Mouse (Mus musculus): ENCODE data around the gene Nmnat1. TPM values are rescaled to one million over a fixed set of nuclear protein-coding genes. Genes with fewer than 3 reads are reported as not detected.

Nmnat1 gene
- polyA plus RNA-seq, 1 experiment from 2014 or later: 13.4 TPM

- no peak for ATAC-seq (ENCODE audit: insufficient number of reproducible peaks, insufficient read depth, low FRiP score, low read depth)
- H3K27ac ChIP-seq (replicated peaks in 1 of 2; ENCODE audit: control insufficient read depth in 1 of 2, insufficient read depth in 1 of 2, low read depth in 2 of 2, low read length in 2 of 2): no peak overlapping the region
- H3K4me2 ChIP-seq (ENCODE audit: low read length): no peak overlapping the region
- 61% methylated on average over 14 of the region's 15 CpGs for WGBS
- no peaks in the 10 kb centered on the region for H3K27me3 ChIP-seq (ENCODE audit: control insufficient read depth, insufficient read depth, low read length)
- H3K9ac ChIP-seq (ENCODE audit: low read length): no peak overlapping the region
- no peak overlapping the region for H3K4me3 ChIP-seq (ENCODE audit: control insufficient read depth in 1 of 2, insufficient read depth in 1 of 2, low read depth in 1 of 2, low read length in 2 of 2)
- H3K4me1 ChIP-seq (ENCODE audit: control insufficient read depth in 2 of 2, insufficient read depth in 2 of 2, low read length in 2 of 2): no peaks in the 10 kb centered on the region
- peaks cover 17% of the 10 kb centered on the region for H3K36me3 ChIP-seq (ENCODE audit: control insufficient read depth, insufficient read depth, low read length)
- H3K9me3 ChIP-seq (ENCODE audit: control insufficient read depth, low read length): no peaks in the 10 kb centered on the region
These were observed 20.4 kb upstream of the Nmnat1 start for GRCm38 (mm10) chr4:149505261-149505967.

- Histone ChIP-seq H3K27me3 (ENCODE audit: control insufficient read depth, insufficient read depth, low read length) (no peaks in the 10 kb centered on the region), H3K4me1 (ENCODE audit: control insufficient read depth in 2 of 2, insufficient read depth in 2 of 2, low read length in 2 of 2) (no peaks in the 10 kb centered on the region), H3K36me3 (ENCODE audit: control insufficient read depth, insufficient read depth, low read length) (peaks cover 22% of the 10 kb centered on the region), H3K9me3 (ENCODE audit: control insufficient read depth, low read length) (no peaks in the 10 kb centered on the region), H3K9ac (ENCODE audit: low read length) (no peak overlapping the region), H3K4me2 (ENCODE audit: low read length) (no peak overlapping the region), H3K4me3 (ENCODE audit: control insufficient read depth in 1 of 2, insufficient read depth in 1 of 2, low read depth in 1 of 2, low read length in 2 of 2) (no peak overlapping the region), H3K27ac (replicated peaks in 1 of 2; ENCODE audit: control insufficient read depth in 1 of 2, insufficient read depth in 1 of 2, low read depth in 2 of 2, low read length in 2 of 2) (no peak overlapping the region)
- no peak for ATAC-seq (ENCODE audit: insufficient number of reproducible peaks, insufficient read depth, low FRiP score, low read depth)
- WGBS: 41% methylated on average over 3 of the region's 3 CpGs
These were observed 19.9 kb upstream of the Nmnat1 start for GRCm38 (mm10) chr4:149504858-149505257.

GRCm38 (mm10) chr4:149504363-149504762, 19.4 kb upstream of the Nmnat1 start:
- H3K9ac ChIP-seq (ENCODE audit: low read length): no peak overlapping the region
- no peak overlapping the region for H3K4me2 ChIP-seq (ENCODE audit: low read length)
- H3K9me3 ChIP-seq (ENCODE audit: control insufficient read depth, low read length): no peaks in the 10 kb centered on the region
- peaks cover 27% of the 10 kb centered on the region for H3K36me3 ChIP-seq (ENCODE audit: control insufficient read depth, insufficient read depth, low read length)
- WGBS: 79% methylated on average over 5 of the region's 5 CpGs
- H3K27ac ChIP-seq (replicated peaks in 1 of 2; ENCODE audit: control insufficient read depth in 1 of 2, insufficient read depth in 1 of 2, low read depth in 2 of 2, low read length in 2 of 2): no peak overlapping the region
- no peak for ATAC-seq (ENCODE audit: insufficient number of reproducible peaks, insufficient read depth, low FRiP score, low read depth)
- no peaks in the 10 kb centered on the region for H3K4me1 ChIP-seq (ENCODE audit: control insufficient read depth in 2 of 2, insufficient read depth in 2 of 2, low read length in 2 of 2)
- no peaks in the 10 kb centered on the region for H3K27me3 ChIP-seq (ENCODE audit: control insufficient read depth, insufficient read depth, low read length)
- no peak overlapping the region for H3K4me3 ChIP-seq (ENCODE audit: control insufficient read depth in 1 of 2, insufficient read depth in 1 of 2, low read depth in 1 of 2, low read length in 2 of 2)

GRCm38 (mm10) chr4:149499790-149500189, 14.8 kb upstream of the Nmnat1 start:
- ATAC-seq (ENCODE audit: insufficient number of reproducible peaks, insufficient read depth, low FRiP score, low read depth): no peak
- no peaks in the 10 kb centered on the region for H3K9me3 ChIP-seq (ENCODE audit: control insufficient read depth, low read length)
- H3K36me3 ChIP-seq (ENCODE audit: control insufficient read depth, insufficient read depth, low read length): peaks cover 68% of the 10 kb centered on the region
- no peak overlapping the region for H3K4me3 ChIP-seq (ENCODE audit: control insufficient read depth in 1 of 2, insufficient read depth in 1 of 2, low read depth in 1 of 2, low read length in 2 of 2)
- H3K9ac ChIP-seq (ENCODE audit: low read length): no peak overlapping the region
- no peak overlapping the region for H3K27ac ChIP-seq (replicated peaks in 1 of 2; ENCODE audit: control insufficient read depth in 1 of 2, insufficient read depth in 1 of 2, low read depth in 2 of 2, low read length in 2 of 2)
- 79% methylated on average over 5 of the region's 5 CpGs for whole genome bisulfite sequencing
- no peaks in the 10 kb centered on the region for H3K4me1 ChIP-seq (ENCODE audit: control insufficient read depth in 2 of 2, insufficient read depth in 2 of 2, low read length in 2 of 2)
- H3K27me3 ChIP-seq (ENCODE audit: control insufficient read depth, insufficient read depth, low read length): no peaks in the 10 kb centered on the region
- no peak overlapping the region for H3K4me2 ChIP-seq (ENCODE audit: low read length)

- no peak overlapping the region for H3K27ac ChIP-seq (replicated peaks in 1 of 2; ENCODE audit: control insufficient read depth in 1 of 2, insufficient read depth in 1 of 2, low read depth in 2 of 2, low read length in 2 of 2)
- H3K36me3 ChIP-seq (ENCODE audit: control insufficient read depth, insufficient read depth, low read length): peaks cover 77% of the 10 kb centered on the region
These were observed 13.9 kb upstream of the Nmnat1 start for GRCm38 (mm10) chr4:149498901-149499300.

GRCm38 (mm10) chr4:149496612-149497011, 11.6 kb upstream of the Nmnat1 start:
- Histone ChIP-seq H3K27ac (replicated peaks in 1 of 2; ENCODE audit: control insufficient read depth in 1 of 2, insufficient read depth in 1 of 2, low read depth in 2 of 2, low read length in 2 of 2) (no peak overlapping the region), H3K36me3 (ENCODE audit: control insufficient read depth, insufficient read depth, low read length) (peaks cover 87% of the 10 kb centered on the region), H3K9ac (ENCODE audit: low read length) (no peak overlapping the region), H3K9me3 (ENCODE audit: control insufficient read depth, low read length) (no peaks in the 10 kb centered on the region), H3K4me3 (ENCODE audit: control insufficient read depth in 1 of 2, insufficient read depth in 1 of 2, low read depth in 1 of 2, low read length in 2 of 2) (no peak overlapping the region), H3K27me3 (ENCODE audit: control insufficient read depth, insufficient read depth, low read length) (no peaks in the 10 kb centered on the region), H3K4me1 (ENCODE audit: control insufficient read depth in 2 of 2, insufficient read depth in 2 of 2, low read length in 2 of 2) (no peaks in the 10 kb centered on the region), H3K4me2 (ENCODE audit: low read length) (no peak overlapping the region)
- ATAC-seq (ENCODE audit: insufficient number of reproducible peaks, insufficient read depth, low FRiP score, low read depth): no peak
- 65% methylated on average over 2 of the region's 2 CpGs for WGBS

More at GRCm38 (mm10) chr4:149498901-149499300, 13.9 kb upstream of the Nmnat1 start:
- WGBS: 85% methylated on average over 8 of the region's 8 CpGs
- no peak overlapping the region for H3K4me2 ChIP-seq (ENCODE audit: low read length)
- no peak overlapping the region for H3K9ac ChIP-seq (ENCODE audit: low read length)
- ATAC-seq (ENCODE audit: insufficient number of reproducible peaks, insufficient read depth, low FRiP score, low read depth): no peak
- no peak overlapping the region for H3K4me3 ChIP-seq (ENCODE audit: control insufficient read depth in 1 of 2, insufficient read depth in 1 of 2, low read depth in 1 of 2, low read length in 2 of 2)
- H3K9me3 ChIP-seq (ENCODE audit: control insufficient read depth, low read length): no peaks in the 10 kb centered on the region
- no peaks in the 10 kb centered on the region for H3K4me1 ChIP-seq (ENCODE audit: control insufficient read depth in 2 of 2, insufficient read depth in 2 of 2, low read length in 2 of 2)
- no peaks in the 10 kb centered on the region for H3K27me3 ChIP-seq (ENCODE audit: control insufficient read depth, insufficient read depth, low read length)

- H3K4me3 ChIP-seq (ENCODE audit: control insufficient read depth in 1 of 2, insufficient read depth in 1 of 2, low read depth in 1 of 2, low read length in 2 of 2): no peak overlapping the region
- H3K9me3 ChIP-seq (ENCODE audit: control insufficient read depth, low read length): 0 out of 2 replicates have a peak, but pooled peaks cover 2% of the 10 kb centered on the region
- ATAC-seq (ENCODE audit: insufficient number of reproducible peaks, insufficient read depth, low FRiP score, low read depth): no peak
- H3K4me2 ChIP-seq (ENCODE audit: low read length): no peak overlapping the region
- no peak overlapping the region for H3K27ac ChIP-seq (replicated peaks in 1 of 2; ENCODE audit: control insufficient read depth in 1 of 2, insufficient read depth in 1 of 2, low read depth in 2 of 2, low read length in 2 of 2)
- WGBS: 95% methylated on average over 3 of the region's 3 CpGs
- no peaks in the 10 kb centered on the region for H3K27me3 ChIP-seq (ENCODE audit: control insufficient read depth, insufficient read depth, low read length)
- H3K9ac ChIP-seq (ENCODE audit: low read length): no peak overlapping the region
- peaks cover 89% of the 10 kb centered on the region for H3K36me3 ChIP-seq (ENCODE audit: control insufficient read depth, insufficient read depth, low read length)
- peaks cover 0 to 7% of the 10 kb centered on the region in 2 experiments; a peak in 2 of 4 replicates for H3K4me1 ChIP-seq (ENCODE audit: control insufficient read depth in 2 of 2, insufficient read depth in 2 of 2, low read length in 2 of 2)
These were observed 6.1 kb upstream of the Nmnat1 start for GRCm38 (mm10) chr4:149491151-149491550.

Measured in heart, embryonic 14.5 days (tissue).